Mouse (Mus musculus): Measurements from ENCODE around the gene Aco2.

DNA sequence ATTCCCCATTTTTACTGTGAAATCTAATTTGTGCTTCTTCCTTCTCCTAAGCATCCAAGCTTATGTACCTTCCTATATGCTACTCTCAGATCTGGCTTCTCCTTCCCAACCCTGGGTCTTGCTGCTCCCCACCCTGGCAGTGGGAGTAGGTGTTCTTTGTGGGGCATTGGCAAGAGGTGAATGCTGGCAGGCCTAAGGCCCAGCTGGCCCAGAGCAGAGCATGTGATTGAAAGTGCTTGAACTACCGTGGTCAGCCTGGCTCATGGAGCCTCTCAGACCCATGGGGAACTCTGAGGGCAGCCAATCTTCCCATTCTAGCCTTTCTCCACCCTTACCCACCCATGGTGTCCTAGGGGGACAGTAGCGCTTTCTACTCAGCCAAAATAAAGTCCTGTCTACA is 24.3 kb downstream of the Aco2 start:
- TF ChIP-seq CTCF (IDR thresholded peaks at IDR 0.05; ENCODE audit: low read depth, low read length) = no peak
- no peak for TF ChIP-seq EP300 (IDR thresholded peaks at IDR 0.05; ENCODE audit: insufficient read depth, low read depth, low read length)
- TF ChIP-seq POLR2A (IDR thresholded peaks at IDR 0.05; ENCODE audit: insufficient read depth, low read length) = no peak

Measured in ES-Bruce4 (cell line).